Mouse (Mus musculus) intestine, postnatal 0 days (tissue): Measurements from ENCODE around the gene Neu3. TPM values are rescaled to one million over a fixed set of nuclear protein-coding genes. Genes with fewer than 3 reads are reported as not detected.
A peak's percentile ranks its signal among the peaks of the same experiment; 100 is the strongest.

ENCODE experiments used
- ATAC-seq: fragments of 200-750 bp; cut with Nextera tagmentation; 2 replicates; pipeline ENCODE4 v1.8.0; 2017; ENCODE audit warnings: mild to moderate bottlenecking, moderate TSS enrichment, moderate library complexity
- H3K27ac ChIP-seq: fragments of 300-500 bp; sonication (generic); 2 replicates; pipeline ENCODE4 v1.5.1; 2014; ENCODE audit warnings: mild to moderate bottlenecking, low read depth, low read length, moderate library complexity
- H3K27me3 ChIP-seq: fragments of 300-500 bp; sonication (generic); replicated peaks from 2 replicates; pipeline ENCODE4 v1.6.1; 2014; ENCODE audit warnings: low read length, mixed read lengths; ENCODE audit not compliant: control insufficient read depth, insufficient read depth
- H3K36me3 ChIP-seq: fragments of 300-500 bp; sonication (generic); 2 replicates; pipeline ENCODE4 v1.6.1; 2014; ENCODE audit warnings: mild to moderate bottlenecking, moderate library complexity; ENCODE audit not compliant: control insufficient read depth, insufficient read depth
- H3K4me1 ChIP-seq: fragments of 300-500 bp; sonication (generic); replicated peaks from 2 replicates; pipeline ENCODE4 v1.6.1; 2014; ENCODE audit warnings: antibody characterized with exemption, low read length, mixed read lengths; ENCODE audit not compliant: control insufficient read depth, insufficient read depth
- H3K4me2 ChIP-seq: fragments of 300-500 bp; sonication (generic); replicated peaks from 2 replicates; pipeline ENCODE4 v1.6.1; 2014; ENCODE audit warnings: low read depth, mild to moderate bottlenecking, moderate library complexity
- H3K4me3 ChIP-seq: fragments of 300-500 bp; sonication (generic); 2 replicates; pipeline ENCODE4 v1.5.1; 2014; ENCODE audit warnings: low read depth, low read length
- H3K9ac ChIP-seq: fragments of 300-500 bp; sonication (generic); 2 replicates; pipeline ENCODE4 v1.6.1; 2014; ENCODE audit warnings: mild to moderate bottlenecking, low read depth, low read length
- H3K9me3 ChIP-seq: fragments of 300-500 bp; sonication (generic); 2 replicates; pipeline ENCODE4 v1.6.1; 2016; ENCODE audit warnings: mixed run types; ENCODE audit not compliant: control insufficient read depth
- CTCF ChIP-seq: sonication (generic); IDR thresholded peaks from 2 replicates; pipeline ENCODE4 v1.5.1; 2016; ENCODE audit warnings: low read depth, mild to moderate bottlenecking, control low read depth, antibody characterized with exemption, moderate library complexity
- WGBS: fragments of 180-500 bp; shearing (Covaris S2); extraction: QIAGEN DNeasy Blood & Tissue Kit; methylation state at CpG from one replicate; pipeline ENCODE4 v1.1.7; 2014; 5-methylcytosine and 5-hydroxymethylcytosine counted together
- polyA plus RNA-seq: library from polyadenylated mRNA; unstranded; fragments of >200 nt; fragmentation: Nextera tagmentation; extraction: Ambion mirVana; gene quantifications from 2 replicates; pipeline ENCODE4 v1.2.1, GENCODE M21; 2015

Neu3 gene
- polyA plus RNA-seq, 1 experiment from 2014 or later: 2.5 TPM

DNA sequence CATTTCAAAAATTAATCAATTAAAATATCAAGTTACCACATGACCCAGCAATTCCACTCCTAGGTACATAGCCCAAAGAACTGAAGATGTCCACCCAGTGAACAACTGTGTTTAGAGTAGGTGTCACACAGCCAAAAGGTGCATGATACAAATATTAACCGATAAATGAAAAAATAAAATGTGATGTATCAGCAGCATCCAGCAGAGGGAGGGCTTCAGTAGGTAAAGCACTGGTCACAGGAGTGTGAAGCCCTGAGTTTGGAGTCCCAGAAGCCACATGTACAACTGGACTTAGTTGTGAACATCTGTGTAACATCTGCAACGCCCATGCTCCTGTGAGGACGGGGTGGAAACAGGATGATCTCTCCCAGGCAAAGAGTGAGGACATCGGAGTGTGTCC is 26.1 kb upstream of the Neu3 start:
- Histone ChIP-seq H3K27me3 (no peaks in the 10 kb centered on the region), H3K9me3 (no peaks in the 10 kb centered on the region), H3K4me3 (no peak overlapping the region), H3K4me2 (no peak overlapping the region), H3K36me3 (peaks cover 11% of the 10 kb centered on the region), H3K9ac (no peak overlapping the region), H3K4me1 (0 out of 2 replicates have a peak, but pooled peaks cover 3% of the 10 kb centered on the region), H3K27ac (no peak overlapping the region)
- peak; percentile 41; the same call in 1 of the 2 replicates for TF ChIP-seq CTCF
- 87% methylated on average over 4 of the region's 4 CpGs for WGBS
- no peak for ATAC-seq

DNA sequence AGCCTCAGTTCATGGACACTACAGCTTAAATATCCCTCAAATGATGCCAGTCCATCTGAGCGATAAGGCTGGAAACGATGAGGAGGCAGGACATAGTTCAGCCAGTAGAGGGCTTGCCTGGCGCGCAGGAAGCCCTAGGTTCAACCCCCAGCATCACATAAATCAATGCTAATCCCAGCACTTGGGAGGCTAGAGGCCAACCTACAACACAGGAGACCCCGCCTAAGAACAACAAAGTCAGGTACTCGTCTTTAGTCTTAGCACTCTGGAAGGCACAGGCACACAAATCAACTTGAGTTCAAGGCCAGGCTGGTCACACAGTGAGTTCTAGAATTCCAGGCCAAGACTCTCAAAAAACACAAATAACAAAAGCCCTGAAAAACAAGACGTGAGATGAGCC is 25.1 kb upstream of the Neu3 start:
- Histone ChIP-seq H3K36me3 (peaks cover 17% of the 10 kb centered on the region), H3K4me1 (0 out of 2 replicates have a peak, but pooled peaks cover 3% of the 10 kb centered on the region), H3K27ac (no peak overlapping the region), H3K27me3 (no peaks in the 10 kb centered on the region), H3K4me2 (no peak overlapping the region), H3K4me3 (no peak overlapping the region), H3K9ac (no peak overlapping the region), H3K9me3 (no peaks in the 10 kb centered on the region)
- 71% methylated on average over 7 of the region's 7 CpGs for WGBS
- TF ChIP-seq CTCF: peak; percentile 34
- ATAC-seq: no peak

DNA sequence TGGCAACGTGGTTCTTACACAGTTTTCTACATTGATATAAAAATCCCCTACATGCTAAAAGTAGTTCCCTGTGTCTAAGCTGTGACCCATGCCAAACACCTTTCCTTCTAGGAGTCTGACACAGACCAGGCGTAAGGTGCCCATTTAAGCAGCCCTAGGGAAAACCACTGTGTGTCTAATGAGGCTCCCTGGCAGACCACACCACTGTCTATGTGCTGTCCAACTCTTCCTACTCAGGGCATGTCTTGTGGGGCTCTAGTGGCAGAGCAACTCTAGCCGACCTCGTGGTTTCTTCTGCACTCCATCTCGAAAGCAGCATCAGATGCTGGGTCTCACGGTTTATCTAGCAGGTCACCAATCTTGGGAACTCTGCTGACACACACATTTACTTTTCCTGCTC is 23.4 kb upstream of the Neu3 start:
- H3K27ac ChIP-seq: no peak overlapping the region

DNA sequence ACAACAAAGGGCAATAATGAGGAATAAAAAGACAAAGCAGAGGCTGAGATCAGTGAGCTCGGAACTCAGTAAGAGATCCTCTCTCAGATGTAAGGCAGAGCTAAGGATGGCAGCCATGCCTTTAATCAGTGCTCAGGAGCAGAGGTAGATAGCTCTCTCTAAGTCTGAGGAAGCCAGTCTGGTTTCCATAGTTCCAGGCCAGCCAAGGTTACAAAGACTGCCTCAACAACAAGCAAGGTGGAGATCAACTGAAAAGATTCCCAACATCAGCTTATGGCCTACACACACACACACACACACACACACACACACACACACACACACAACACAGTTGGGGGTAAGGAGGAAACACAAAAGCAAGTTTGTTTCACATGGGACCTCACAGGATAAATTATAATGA is 22.9 kb upstream of the Neu3 start:
- no peak for TF ChIP-seq CTCF
- no peak for ATAC-seq
- H3K4me2 ChIP-seq: no peak overlapping the region
- no peaks in the 10 kb centered on the region for H3K4me1 ChIP-seq
- no peak overlapping the region for H3K27ac ChIP-seq
- H3K27me3 ChIP-seq: no peaks in the 10 kb centered on the region
- H3K4me3 ChIP-seq: no peak overlapping the region
- no peak overlapping the region for H3K9ac ChIP-seq
- WGBS: 66% methylated on average over 1 of the region's 1 CpGs
- H3K36me3 ChIP-seq: peaks cover 30% of the 10 kb centered on the region
- no peaks in the 10 kb centered on the region for H3K9me3 ChIP-seq

More for the DNA sequence above, 23.4 kb upstream of the Neu3 start:
- Histone ChIP-seq H3K9ac (no peak overlapping the region), H3K4me1 (no peaks in the 10 kb centered on the region), H3K4me2 (no peak overlapping the region), H3K9me3 (no peaks in the 10 kb centered on the region), H3K4me3 (no peak overlapping the region), H3K27me3 (no peaks in the 10 kb centered on the region), H3K36me3 (peaks cover 29% of the 10 kb centered on the region)
- WGBS: 85% methylated on average over 6 of the region's 6 CpGs
- TF ChIP-seq CTCF: no peak
- ATAC-seq: no peak

DNA sequence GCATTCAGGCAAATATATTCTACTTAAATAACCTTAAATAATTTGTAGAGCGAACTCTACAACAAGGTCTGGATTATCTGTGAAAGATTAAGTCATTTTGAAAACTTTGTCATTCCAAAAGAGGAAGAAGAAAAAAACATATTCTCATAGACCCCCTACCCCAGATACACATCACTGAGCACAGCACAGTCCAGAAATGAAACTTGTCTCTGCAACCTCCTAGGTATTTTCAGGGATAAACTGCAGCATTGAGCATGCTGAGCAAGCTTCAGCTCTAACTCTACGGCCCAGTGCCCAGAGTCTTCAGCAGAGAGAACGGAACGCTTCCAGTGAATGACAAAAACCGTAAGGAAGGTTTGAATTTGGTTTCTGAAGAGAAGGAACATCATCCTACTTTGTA is 22.3 kb upstream of the Neu3 start:
- Histone ChIP-seq H3K27me3 (no peaks in the 10 kb centered on the region), H3K4me3 (no peak overlapping the region), H3K4me1 (no peaks in the 10 kb centered on the region), H3K9me3 (no peaks in the 10 kb centered on the region), H3K9ac (no peak overlapping the region), H3K4me2 (no peak overlapping the region), H3K36me3 (peaks cover 29% of the 10 kb centered on the region), H3K27ac (no peak overlapping the region)
- TF ChIP-seq CTCF: no peak
- ATAC-seq: no peak
- WGBS: 95% methylated on average over 5 of the region's 5 CpGs

DNA sequence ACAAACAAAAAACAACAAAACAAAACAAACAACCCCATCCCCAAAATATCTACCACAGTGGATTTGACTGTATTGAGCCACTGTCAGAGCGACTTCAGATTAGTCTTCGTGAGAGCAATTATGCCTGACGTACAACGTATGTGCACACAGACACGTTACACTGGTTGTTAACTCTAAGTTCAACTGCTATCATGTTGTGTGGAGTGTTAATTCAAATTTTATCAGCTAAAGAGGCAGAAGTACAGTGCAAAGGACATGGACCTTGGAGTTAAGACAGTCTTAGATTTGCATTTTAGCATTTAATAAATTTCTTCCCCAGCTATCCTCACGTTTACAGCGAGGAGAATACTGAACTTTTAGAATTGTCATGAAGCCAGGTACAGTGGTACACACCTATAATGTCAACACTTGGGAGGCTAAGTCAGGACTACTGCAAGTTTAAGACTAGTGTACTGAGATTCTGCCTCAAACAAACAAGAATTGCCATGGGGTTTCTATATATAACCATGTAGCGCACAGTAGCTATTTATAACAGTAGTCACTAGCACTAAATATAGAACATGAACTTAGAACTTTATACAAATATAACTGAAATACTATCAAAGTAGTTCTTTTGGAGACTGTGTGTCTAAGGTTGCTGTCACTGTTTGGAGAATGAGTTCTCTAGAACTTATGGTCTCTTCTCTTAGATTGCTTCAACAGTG is 17.5 kb upstream of the Neu3 start:
- Histone ChIP-seq H3K4me2 (no peak overlapping the region), H3K27me3 (no peaks in the 10 kb centered on the region), H3K4me3 (no peak overlapping the region), H3K9ac (no peak overlapping the region), H3K4me1 (no peaks in the 10 kb centered on the region), H3K36me3 (peaks cover 55% of the 10 kb centered on the region), H3K27ac (peak overlapping the region; percentile 66), H3K9me3 (no peaks in the 10 kb centered on the region)
- ATAC-seq: peak; percentile 75
- no peak for TF ChIP-seq CTCF
- 64% methylated on average over 8 of the region's 8 CpGs for WGBS

DNA sequence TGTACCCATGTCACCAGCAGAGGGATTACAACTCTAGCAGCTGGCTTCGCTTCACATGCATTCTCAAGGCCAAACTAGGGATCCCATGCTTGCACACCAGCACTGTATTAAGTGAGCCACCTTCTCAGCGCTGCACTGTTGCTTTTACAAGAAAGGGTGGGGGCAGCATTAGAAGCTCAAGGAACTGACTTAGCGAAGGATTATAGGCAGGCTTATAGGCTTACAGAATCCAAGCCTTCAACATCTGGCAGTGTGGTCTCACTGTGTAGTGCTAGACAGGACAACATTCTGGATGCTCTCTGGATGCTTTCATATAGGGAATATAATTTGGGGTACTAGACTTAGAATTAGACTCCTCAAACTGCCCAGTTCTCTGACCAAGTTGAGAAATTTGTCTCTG is 10.0 kb upstream of the Neu3 start:
- Histone ChIP-seq H3K27me3 (no peaks in the 10 kb centered on the region), H3K9ac (no peak overlapping the region), H3K4me3 (no peak overlapping the region), H3K36me3 (peaks cover 29% of the 10 kb centered on the region; the same call in 1 of the 2 replicates), H3K9me3 (no peaks in the 10 kb centered on the region), H3K4me1 (no peaks in the 10 kb centered on the region), H3K4me2 (no peak overlapping the region), H3K27ac (peak overlapping the region; percentile 71)
- 79% methylated on average over 3 of the region's 3 CpGs for WGBS
- no peak for ATAC-seq
- TF ChIP-seq CTCF: peak; percentile 46
